Mouse (Mus musculus): ENCODE data around the gene Syt2. TPM values are rescaled to one million over a fixed set of nuclear protein-coding genes. Genes with fewer than 3 reads are reported as not detected.

Gene Syt2
- polyA plus RNA-seq, 1 experiment from 2014 or later = 0.14 TPM

GRCm38 (mm10) chr1:134790716-134791439 lies 144.4 kb downstream of the Syt2 start:
- DNase-seq (ENCODE audit: low spot score) (no peak), ATAC-seq (no peak)
- TF ChIP-seq EP300 (IDR thresholded peaks at IDR 0.05) = no peak
- TF ChIP-seq CTCF (IDR thresholded peaks at IDR 0.05) = no peak
- WGBS = 90% methylated on average over 2 of the region's 2 CpGs
- no peak overlapping the region for H3K9ac ChIP-seq (replicated peaks; ENCODE audit: low read depth)
- H3K4me1 ChIP-seq (ENCODE audit: insufficient read depth, low read depth, low read length) = peaks cover 3% of the 10 kb centered on the region; the same call in 1 of the 2 replicates
- H3K4me2 ChIP-seq (replicated peaks; ENCODE audit: low read depth, low read length) = no peak overlapping the region
- H3K27me3 ChIP-seq (replicated peaks; ENCODE audit: insufficient read depth, low read length) = no peaks in the 10 kb centered on the region
- no peak overlapping the region for H3K4me3 ChIP-seq (ENCODE audit: low read depth, low read length)
- no peaks in the 10 kb centered on the region for H3K9me3 ChIP-seq (ENCODE audit: low read length)
- no peak overlapping the region for H3K27ac ChIP-seq (ENCODE audit: low read length)
- H3K36me3 ChIP-seq (ENCODE audit: insufficient read depth, low read length) = no peaks in the 10 kb centered on the region

GRCm38 (mm10) chr1:134791456-134791855 lies 145.0 kb downstream of the Syt2 start:
- no peaks in the 10 kb centered on the region for H3K36me3 ChIP-seq (ENCODE audit: insufficient read depth, low read length)
- DNase-seq (ENCODE audit: low spot score) (no peak), ATAC-seq (no peak)
- no peak overlapping the region for H3K27ac ChIP-seq (ENCODE audit: low read length)
- H3K4me2 ChIP-seq (replicated peaks; ENCODE audit: low read depth, low read length) = no peak overlapping the region
- H3K4me1 ChIP-seq (ENCODE audit: insufficient read depth, low read depth, low read length) = peaks cover 3% of the 10 kb centered on the region; the same call in 1 of the 2 replicates
- no peak overlapping the region for H3K4me3 ChIP-seq (ENCODE audit: low read depth, low read length)
- no peaks in the 10 kb centered on the region for H3K9me3 ChIP-seq (ENCODE audit: low read length)
- H3K9ac ChIP-seq (replicated peaks; ENCODE audit: low read depth) = no peak overlapping the region
- no peaks in the 10 kb centered on the region for H3K27me3 ChIP-seq (replicated peaks; ENCODE audit: insufficient read depth, low read length)
- TF ChIP-seq CTCF (IDR thresholded peaks at IDR 0.05) (no peak), EP300 (IDR thresholded peaks at IDR 0.05) (no peak)

- no peaks in the 10 kb centered on the region for H3K27me3 ChIP-seq (replicated peaks; ENCODE audit: insufficient read depth, low read length)
- TF ChIP-seq CTCF (IDR thresholded peaks at IDR 0.05) = no peak
- TF ChIP-seq EP300 (IDR thresholded peaks at IDR 0.05) = no peak
- H3K4me2 ChIP-seq (replicated peaks; ENCODE audit: low read depth, low read length) = no peak overlapping the region
- 88% methylated on average over 1 of the region's 1 CpGs for WGBS
- no peaks in the 10 kb centered on the region for H3K4me1 ChIP-seq (ENCODE audit: insufficient read depth, low read depth, low read length)
- no peak overlapping the region for H3K4me3 ChIP-seq (ENCODE audit: low read depth, low read length)
- ATAC-seq (no peak; the same call in 1 of the 2 replicates), DNase-seq (ENCODE audit: low spot score) (no peak)
- H3K9ac ChIP-seq (replicated peaks; ENCODE audit: low read depth) = no peak overlapping the region
- H3K27ac ChIP-seq (ENCODE audit: low read length) = no peak overlapping the region
- no peaks in the 10 kb centered on the region for H3K9me3 ChIP-seq (ENCODE audit: low read length)
- no peaks in the 10 kb centered on the region for H3K36me3 ChIP-seq (ENCODE audit: insufficient read depth, low read length)
Measured at GRCm38 (mm10) chr1:134796076-134796475, 149.6 kb downstream of the Syt2 start.

- no peak overlapping the region for H3K4me3 ChIP-seq (ENCODE audit: low read depth, low read length)
- ATAC-seq = no peak
- no peaks in the 10 kb centered on the region for H3K36me3 ChIP-seq (ENCODE audit: insufficient read depth, low read length)
- no peak overlapping the region for H3K9ac ChIP-seq (replicated peaks; ENCODE audit: low read depth)
- no peaks in the 10 kb centered on the region for H3K27me3 ChIP-seq (replicated peaks; ENCODE audit: insufficient read depth, low read length)
- no peak for DNase-seq (ENCODE audit: low spot score)
- no peaks in the 10 kb centered on the region for H3K4me1 ChIP-seq (ENCODE audit: insufficient read depth, low read depth, low read length)
- no peak overlapping the region for H3K4me2 ChIP-seq (replicated peaks; ENCODE audit: low read depth, low read length)
- TF ChIP-seq CTCF (IDR thresholded peaks at IDR 0.05) (no peak), EP300 (IDR thresholded peaks at IDR 0.05) (no peak)
- no peak overlapping the region for H3K27ac ChIP-seq (ENCODE audit: low read length)
- H3K9me3 ChIP-seq (ENCODE audit: low read length) = no peaks in the 10 kb centered on the region
- WGBS = 82% methylated on average over 3 of the region's 3 CpGs
Measured at GRCm38 (mm10) chr1:134796536-134796935, 150.1 kb downstream of the Syt2 start.

GRCm38 (mm10) chr1:134801758-134802157 lies 155.3 kb downstream of the Syt2 start:
- ATAC-seq (no peak), DNase-seq (ENCODE audit: low spot score) (no peak)
- TF ChIP-seq CTCF (IDR thresholded peaks at IDR 0.05) (no peak), EP300 (IDR thresholded peaks at IDR 0.05) (no peak)
- WGBS = 79% methylated on average over 7 of the region's 7 CpGs
- H3K4me1 ChIP-seq (ENCODE audit: insufficient read depth, low read depth, low read length) = peaks cover 12% of the 10 kb centered on the region
- 0 out of 2 replicates have a peak overlapping the region, but pooled peaks have one; percentile 23 for H3K9ac ChIP-seq (replicated peaks; ENCODE audit: low read depth)
- H3K27me3 ChIP-seq (replicated peaks; ENCODE audit: insufficient read depth, low read length) = no peaks in the 10 kb centered on the region
- H3K4me3 ChIP-seq (ENCODE audit: low read depth, low read length) = peak overlapping the region; percentile 33
- H3K27ac ChIP-seq (ENCODE audit: low read length) = peak overlapping the region; percentile 54; the same call in 1 of the 2 replicates
- peak overlapping the region; percentile 52 for H3K4me2 ChIP-seq (replicated peaks; ENCODE audit: low read depth, low read length)
- H3K36me3 ChIP-seq (ENCODE audit: insufficient read depth, low read length) = no peaks in the 10 kb centered on the region
- H3K9me3 ChIP-seq (ENCODE audit: low read length) = no peaks in the 10 kb centered on the region

GRCm38 (mm10) chr1:134803286-134804117 lies 157.0 kb downstream of the Syt2 start:
- H3K9me3 ChIP-seq (ENCODE audit: low read length) = no peaks in the 10 kb centered on the region
- H3K9ac ChIP-seq (replicated peaks; ENCODE audit: low read depth) = peak overlapping the region; percentile 32
- DNase-seq (ENCODE audit: low spot score) (peak; percentile 95), ATAC-seq (peak; percentile 83)
- peaks cover 12% of the 10 kb centered on the region for H3K4me1 ChIP-seq (ENCODE audit: insufficient read depth, low read depth, low read length)
- WGBS = 18% methylated on average over 16 of the region's 16 CpGs
- no peaks in the 10 kb centered on the region for H3K27me3 ChIP-seq (replicated peaks; ENCODE audit: insufficient read depth, low read length)
- H3K4me2 ChIP-seq (replicated peaks; ENCODE audit: low read depth, low read length) = peak overlapping the region; percentile 52
- H3K4me3 ChIP-seq (ENCODE audit: low read depth, low read length) = peak overlapping the region; percentile 33
- no peak for TF ChIP-seq CTCF (IDR thresholded peaks at IDR 0.05)
- TF ChIP-seq EP300 (IDR thresholded peaks at IDR 0.05) = peak; percentile 61; the same call in 1 of the 2 replicates
- peak overlapping the region; percentile 95 for H3K27ac ChIP-seq (ENCODE audit: low read length)
- H3K36me3 ChIP-seq (ENCODE audit: insufficient read depth, low read length) = no peaks in the 10 kb centered on the region

Measured in lung, postnatal 0 days (tissue).